Mouse (Mus musculus) heart, embryonic 14.5 days (tissue): Measurements from ENCODE around the gene Il18bp. TPM values are rescaled to one million over a fixed set of nuclear protein-coding genes. Genes with fewer than 3 reads are reported as not detected.
"Not testable (repeated sequence)": the region's sequence is repeated elsewhere in the genome, so short reads cannot be mapped to it uniquely, and the experiment has no call there.

ENCODE experiments used
- ATAC-seq: fragments of 200-750 bp; cut with Nextera tagmentation; 2 replicates; pipeline ENCODE4 v1.8.0; 2017; ENCODE audit warnings: low read depth, moderate TSS enrichment; ENCODE audit not compliant: insufficient number of reproducible peaks, insufficient read depth, low FRiP score
- H3K27ac ChIP-seq, 2 experiments: fragments of 200-500 bp in 1 of 2; fragments of 300-500 bp in 1 of 2; sonication (generic) in 1 of 2; replicated peaks in 1 of 2; 2 replicates each; pipeline ENCODE4 v1.5.1; 2012 to 2014; ENCODE audit warnings: low read depth in 2 of 2, low read length in 2 of 2, control low read depth in 1 of 2, mild to moderate bottlenecking in 1 of 2, mixed read lengths in 1 of 2; ENCODE audit not compliant: control insufficient read depth in 1 of 2, insufficient read depth in 1 of 2
- H3K27me3 ChIP-seq: fragments of 300-500 bp; sonication (generic); 2 replicates; pipeline ENCODE4 v1.6.1; 2014; ENCODE audit warnings: mild to moderate bottlenecking, low read length, control low read depth; ENCODE audit not compliant: control insufficient read depth, insufficient read depth
- H3K36me3 ChIP-seq: fragments of 300-500 bp; sonication (generic); 2 replicates; pipeline ENCODE4 v1.6.1; 2014; ENCODE audit warnings: mild to moderate bottlenecking, control low read depth, low read length, mixed read lengths; ENCODE audit not compliant: control insufficient read depth, insufficient read depth
- H3K4me1 ChIP-seq, 2 experiments: fragments of 200-500 bp in 1 of 2; fragments of 300-500 bp in 1 of 2; sonication (generic) in 1 of 2; 2 replicates each; pipeline ENCODE4 v1.6.1; 2012 to 2014; ENCODE audit warnings: low read length in 2 of 2, control low read depth in 1 of 2, mixed read lengths in 1 of 2; ENCODE audit not compliant: control insufficient read depth in 2 of 2, insufficient read depth in 2 of 2
- H3K4me2 ChIP-seq: fragments of 300-500 bp; sonication (generic); 2 replicates; pipeline ENCODE4 v1.6.1; 2014; ENCODE audit warnings: mild to moderate bottlenecking, low read length
- H3K4me3 ChIP-seq, 2 experiments: fragments of 200-500 bp in 1 of 2; fragments of 300-500 bp in 1 of 2; sonication (generic) in 1 of 2; 2 replicates each; pipeline ENCODE4 v1.5.1; 2012 to 2014; ENCODE audit warnings: low read length in 2 of 2, mild to moderate bottlenecking in 2 of 2, control low read depth in 1 of 2, low read depth in 1 of 2, moderate library complexity in 1 of 2; ENCODE audit not compliant: control insufficient read depth in 1 of 2, insufficient read depth in 1 of 2
- H3K9ac ChIP-seq: fragments of 300-500 bp; sonication (generic); 2 replicates; pipeline ENCODE4 v1.6.1; 2014; ENCODE audit warnings: mild to moderate bottlenecking, low read length
- H3K9me3 ChIP-seq: fragments of 300-500 bp; sonication (generic); 2 replicates; pipeline ENCODE4 v1.6.1; 2016; ENCODE audit warnings: low read length, control low read depth; ENCODE audit not compliant: control insufficient read depth
- WGBS: fragments of 180-500 bp; shearing (Covaris S2); extraction: QIAGEN DNeasy Blood & Tissue Kit; methylation state at CpG from one replicate; pipeline ENCODE4 v1.1.7; 2014; 5-methylcytosine and 5-hydroxymethylcytosine counted together
- polyA plus RNA-seq: library from polyadenylated mRNA; unstranded; fragments of >200 nt; fragmentation: Nextera tagmentation; extraction: Ambion mirVana; gene quantifications from 2 replicates; pipeline ENCODE4 v1.2.1, GENCODE M21; 2014

Gene Il18bp
- polyA plus RNA-seq, 1 experiment from 2014 or later: 2.1 TPM

GRCm38 (mm10) chr7:102048524-102048923 lies 30.0 kb upstream of the Il18bp start:
- not testable (repeated sequence) for H3K36me3 ChIP-seq, H3K4me2 ChIP-seq, H3K9me3 ChIP-seq, H3K4me3 ChIP-seq, H3K27ac ChIP-seq, H3K9ac ChIP-seq, ATAC-seq, H3K27me3 ChIP-seq, H3K4me1 ChIP-seq

DNA sequence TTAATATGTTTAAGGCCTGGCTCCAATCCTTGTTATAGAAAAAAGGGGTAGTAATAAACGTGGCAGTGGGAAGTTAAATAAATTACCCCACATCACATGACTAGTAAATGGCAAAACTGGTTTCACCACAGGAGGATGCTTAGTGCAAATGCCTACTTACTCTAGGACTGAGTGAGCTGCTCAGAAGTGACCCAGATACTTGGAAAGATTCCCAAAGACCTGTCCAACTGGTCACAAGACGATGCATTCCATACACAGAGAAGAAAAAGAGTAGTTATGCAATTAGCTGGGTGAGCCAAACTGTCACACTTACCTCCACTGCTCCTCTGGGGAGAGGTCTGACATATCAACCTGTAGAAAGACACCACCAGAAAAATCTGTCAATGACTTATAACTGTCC lies 23.8 kb upstream of the Il18bp start:
- peaks cover 48% of the 10 kb centered on the region for H3K36me3 ChIP-seq
- H3K9ac ChIP-seq: no peak overlapping the region
- H3K27ac ChIP-seq: no peak overlapping the region
- no peaks in the 10 kb centered on the region for H3K4me1 ChIP-seq
- no peak overlapping the region for H3K4me3 ChIP-seq
- H3K27me3 ChIP-seq: no peaks in the 10 kb centered on the region
- H3K4me2 ChIP-seq: no peak overlapping the region
- ATAC-seq: no peak
- 84% methylated on average over 2 of the region's 2 CpGs for WGBS
- H3K9me3 ChIP-seq: no peaks in the 10 kb centered on the region

- no peaks in the 10 kb centered on the region for H3K27me3 ChIP-seq
- no peak overlapping the region for H3K4me3 ChIP-seq
- H3K9me3 ChIP-seq: no peaks in the 10 kb centered on the region
- WGBS: 90% methylated on average over 3 of the region's 3 CpGs
- H3K4me2 ChIP-seq: no peak overlapping the region
- ATAC-seq: no peak
- H3K4me1 ChIP-seq: no peaks in the 10 kb centered on the region
- no peak overlapping the region for H3K27ac ChIP-seq
- no peak overlapping the region for H3K9ac ChIP-seq
- H3K36me3 ChIP-seq: peaks cover 92% of the 10 kb centered on the region
Measured at GRCm38 (mm10) chr7:102037318-102037717, 18.8 kb upstream of the Il18bp start.

- H3K9ac ChIP-seq: no peak overlapping the region
- H3K36me3 ChIP-seq: peaks cover 96% of the 10 kb centered on the region
- no peak overlapping the region for H3K4me2 ChIP-seq
- H3K27me3 ChIP-seq: no peaks in the 10 kb centered on the region
- H3K27ac ChIP-seq: no peak overlapping the region
- 82% methylated on average over 2 of the region's 2 CpGs for WGBS
- no peak overlapping the region for H3K4me3 ChIP-seq
- no peaks in the 10 kb centered on the region for H3K4me1 ChIP-seq
- no peak for ATAC-seq
- no peaks in the 10 kb centered on the region for H3K9me3 ChIP-seq
Measured at GRCm38 (mm10) chr7:102035534-102035933, 17.0 kb upstream of the Il18bp start.

- H3K4me2 ChIP-seq: no peak overlapping the region
- peaks cover 95% of the 10 kb centered on the region for H3K36me3 ChIP-seq
- no peaks in the 10 kb centered on the region for H3K4me1 ChIP-seq
- WGBS: 100% methylated on average over 1 of the region's 1 CpGs
- no peak overlapping the region for H3K27ac ChIP-seq
- no peak overlapping the region for H3K9ac ChIP-seq
- no peak for ATAC-seq
- no peak overlapping the region for H3K4me3 ChIP-seq
- H3K27me3 ChIP-seq: no peaks in the 10 kb centered on the region
- no peaks in the 10 kb centered on the region for H3K9me3 ChIP-seq
Measured at GRCm38 (mm10) chr7:102034904-102035303, 16.4 kb upstream of the Il18bp start.

GRCm38 (mm10) chr7:102025187-102026119 lies 7.0 kb upstream of the Il18bp start:
- Histone ChIP-seq H3K36me3 (peaks cover 78% of the 10 kb centered on the region), H3K4me2 (no peak overlapping the region), H3K9me3 (no peaks in the 10 kb centered on the region), H3K27me3 (no peaks in the 10 kb centered on the region), H3K9ac (no peak overlapping the region), H3K4me1 (no peaks in the 10 kb centered on the region), H3K27ac (no peak overlapping the region), H3K4me3 (no peak overlapping the region)
- 91% methylated on average over 2 of the region's 2 CpGs for WGBS
- ATAC-seq: no peak

GRCm38 (mm10) chr7:102023821-102024220 lies 5.3 kb upstream of the Il18bp start:
- Histone ChIP-seq H3K4me3 (no peak overlapping the region), H3K27me3 (no peaks in the 10 kb centered on the region), H3K9ac (no peak overlapping the region), H3K4me1 (no peaks in the 10 kb centered on the region), H3K36me3 (peaks cover 81% of the 10 kb centered on the region), H3K27ac (no peak overlapping the region), H3K4me2 (no peak overlapping the region), H3K9me3 (no peaks in the 10 kb centered on the region)
- no peak for ATAC-seq
- WGBS: 94% methylated on average over 9 of the region's 9 CpGs

DNA sequence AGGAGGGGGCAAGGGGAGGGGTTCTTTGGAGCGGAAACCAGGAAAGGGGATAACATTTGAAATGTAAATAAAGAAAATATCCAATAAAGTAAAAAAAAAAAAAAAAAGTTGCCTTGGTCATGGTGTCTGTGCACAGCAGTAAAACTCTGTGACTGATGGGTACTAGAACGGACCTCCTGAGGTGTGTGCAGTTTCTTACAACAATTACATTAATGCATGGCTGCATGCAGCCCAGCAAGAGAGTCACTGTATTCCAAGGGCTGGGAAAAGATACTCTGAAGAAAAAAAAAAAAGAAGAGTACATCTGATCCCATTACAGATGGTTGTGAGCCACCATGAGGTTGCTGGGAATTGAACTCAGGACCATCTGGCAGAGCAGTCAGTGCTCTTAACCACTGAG lies 2.4 kb upstream of the Il18bp start:
- not testable (repeated sequence) for H3K4me1 ChIP-seq, H3K4me2 ChIP-seq, H3K9ac ChIP-seq, H3K9me3 ChIP-seq, H3K4me3 ChIP-seq, H3K27ac ChIP-seq, H3K27me3 ChIP-seq, ATAC-seq
- peaks cover 83% of the 10 kb centered on the region for H3K36me3 ChIP-seq
- 100% methylated on average over 2 of the region's 2 CpGs for WGBS
